Mouse (Mus musculus): ENCODE data around the gene Phf5a.

DNA sequence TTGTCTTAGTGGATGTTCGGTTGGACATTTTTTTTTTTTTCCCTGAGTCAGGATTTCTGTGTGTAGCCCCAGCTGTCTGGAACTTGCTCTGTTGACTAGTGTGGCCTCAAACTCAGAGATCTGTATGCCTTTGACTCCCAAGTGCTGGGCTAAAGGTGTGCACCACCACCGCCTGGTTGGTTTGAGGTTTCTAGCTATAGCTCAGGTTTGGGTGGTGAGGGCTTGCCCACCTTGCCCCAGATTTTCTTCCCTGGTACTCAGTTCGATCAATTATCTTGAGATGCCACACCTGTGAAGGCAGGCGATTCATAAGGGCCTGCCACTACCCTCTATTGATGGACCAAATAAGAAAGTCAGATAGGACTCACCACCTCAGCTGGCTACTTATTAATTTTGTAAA lies 24.6 kb downstream of the Phf5a start:
- TF ChIP-seq POLR2A (IDR thresholded peaks at IDR 0.05; ENCODE audit: borderline replicate concordance, extremely low read depth, insufficient read depth, insufficient read length, poor library complexity, severe bottlenecking): no peak
- no peak for TF ChIP-seq CTCF (IDR thresholded peaks at IDR 0.05; ENCODE audit: borderline replicate concordance, extremely low read depth, insufficient read depth, insufficient read length)

Data from brain, embryonic 14.5 days (tissue).